Mouse (Mus musculus): ENCODE data around the gene Tjp3.
A peak's percentile ranks its signal among the peaks of the same experiment; 100 is the strongest.

The Tjp3 gene

DNA sequence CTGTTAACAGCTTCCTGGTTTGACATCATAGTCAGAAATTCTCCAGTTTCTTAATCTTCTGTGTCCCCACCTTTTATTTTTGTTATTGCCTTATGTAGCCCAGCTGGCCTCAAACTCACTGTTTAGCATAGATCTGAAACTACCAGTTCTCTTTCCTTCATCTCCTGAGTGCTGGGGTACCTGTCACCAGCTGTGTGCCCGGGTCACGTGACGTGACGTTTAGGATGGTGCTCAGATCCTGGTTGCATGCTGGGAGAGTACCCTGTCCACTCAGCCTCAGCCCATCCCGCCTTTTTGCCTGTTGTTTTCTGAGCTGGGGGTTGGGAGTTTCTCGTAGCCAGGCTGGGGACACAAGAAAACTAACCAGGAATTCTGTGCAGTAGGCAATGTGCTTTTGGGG lies 5.9 kb upstream of the Tjp3 start:
- no peak for DNase-seq

DNA sequence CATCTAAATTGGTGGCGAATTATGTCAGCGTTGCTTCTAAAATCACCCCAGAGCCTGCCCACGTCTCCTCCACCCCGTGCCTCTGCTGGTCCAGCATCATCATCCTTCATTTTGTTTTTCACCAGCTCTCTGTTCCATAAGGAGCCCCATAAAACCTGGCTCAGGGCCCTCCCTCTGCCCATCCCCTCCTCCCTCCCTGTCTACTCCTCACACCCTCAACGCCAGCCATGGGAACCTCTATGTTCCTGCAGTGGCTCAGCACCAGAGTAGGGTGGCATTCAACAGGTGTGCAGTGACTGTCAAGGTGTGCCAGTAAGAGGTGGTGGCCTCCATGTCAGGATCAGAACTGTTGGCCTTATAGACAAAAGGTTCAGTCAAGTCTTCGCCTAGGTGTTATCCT lies 3.8 kb upstream of the Tjp3 start:
- no peak for DNase-seq

DNA sequence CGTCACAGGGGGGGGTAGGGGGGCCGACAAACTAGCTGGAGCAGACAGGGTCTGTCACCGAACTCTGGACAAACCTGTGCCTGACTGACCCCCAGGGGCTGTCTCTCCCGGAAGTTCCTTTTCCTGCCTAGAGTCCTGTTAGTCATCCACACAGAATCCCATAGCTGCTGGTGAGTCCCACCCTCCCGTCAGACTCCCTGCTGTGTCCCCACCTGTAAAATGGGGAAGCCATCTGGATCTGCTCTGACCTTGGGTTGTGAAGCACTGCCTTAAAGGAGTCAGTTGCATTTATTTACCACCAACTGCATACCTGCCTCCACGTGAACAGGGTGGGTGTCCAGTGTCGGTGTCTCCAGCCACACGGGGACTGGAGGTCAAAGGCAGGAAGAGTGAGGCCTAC lies 3.1 kb upstream of the Tjp3 start:
- no peak for DNase-seq

DNA sequence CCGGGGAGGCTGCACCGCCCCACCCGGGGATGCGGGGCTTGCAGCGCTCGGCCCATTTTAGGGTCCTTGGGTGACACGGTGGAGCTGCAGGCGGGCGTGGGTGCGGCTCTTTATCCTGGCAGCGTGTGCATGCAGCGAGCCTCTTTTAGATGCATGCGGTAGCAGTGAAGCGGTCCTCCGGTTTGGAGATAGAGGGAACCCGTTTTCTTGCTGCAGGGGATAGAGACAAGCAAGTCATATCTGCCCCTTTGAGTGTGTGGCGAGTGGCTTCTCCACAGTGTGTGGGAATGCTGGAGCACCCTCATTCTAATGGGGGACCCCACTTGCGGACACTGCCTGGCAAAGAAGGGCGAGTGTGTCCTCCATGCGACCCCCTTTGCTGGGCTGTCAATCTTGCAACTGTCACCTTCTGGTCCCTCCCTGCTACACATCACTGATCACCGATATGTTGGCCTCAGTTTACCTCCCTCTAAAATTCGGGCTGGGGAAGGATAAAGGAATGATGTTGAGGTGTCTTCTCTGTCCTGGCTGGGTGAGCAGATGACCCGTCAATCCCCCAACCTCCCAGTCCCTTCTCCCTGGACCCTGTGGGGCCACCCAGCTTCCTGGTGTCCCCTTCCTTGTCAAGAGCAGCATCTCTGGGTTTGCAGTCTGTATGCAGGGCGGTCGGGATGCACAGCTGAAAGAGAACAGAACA lies 2.1 kb upstream of the Tjp3 start:
- peak; percentile 42 for DNase-seq

DNA sequence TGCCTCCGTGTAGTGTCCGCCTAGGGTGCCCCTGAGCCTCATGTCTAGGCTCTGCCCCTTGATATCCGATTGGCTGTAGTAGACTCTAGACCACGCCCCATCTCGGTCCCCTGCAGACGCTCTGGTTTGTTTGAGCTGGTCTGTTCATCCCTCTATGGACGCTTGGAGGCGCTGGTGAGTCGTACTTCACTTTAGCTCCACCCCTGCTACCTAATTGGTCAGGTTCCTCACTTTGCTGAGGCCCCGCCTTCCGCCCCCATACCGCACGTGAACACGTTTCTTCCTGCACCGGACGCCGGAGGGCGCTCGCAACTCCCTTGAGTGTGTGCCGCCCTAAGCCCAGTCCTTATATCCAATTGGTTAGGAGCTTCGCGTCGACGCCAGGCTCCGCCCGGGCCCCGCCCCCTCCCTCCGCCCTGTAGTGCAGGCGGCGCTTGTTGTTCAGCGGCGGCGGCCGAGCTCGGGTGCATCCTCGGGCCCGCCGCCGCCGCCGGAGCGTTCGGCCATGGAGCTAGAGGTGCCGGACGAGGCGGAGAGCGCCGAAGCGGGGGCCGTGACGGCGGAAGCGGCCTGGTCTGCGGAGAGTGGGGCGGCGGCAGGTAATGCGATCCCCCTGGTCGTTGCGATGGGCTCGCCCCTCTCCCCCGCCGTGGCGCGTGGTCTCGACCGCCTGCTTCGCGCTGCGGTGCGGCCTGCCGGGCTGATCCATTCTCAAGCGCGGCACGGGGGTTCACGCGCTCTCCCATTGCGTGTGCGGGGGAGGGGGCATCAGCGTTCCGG lies 1.4 kb upstream of the Tjp3 start, which contains the start of gene Pip5k1c:
Gene Pip5k1c (plus strand): TSS at position 410 of the 780 bp plus-strand sequence.
- DNase-seq: peak; percentile 100

DNA sequence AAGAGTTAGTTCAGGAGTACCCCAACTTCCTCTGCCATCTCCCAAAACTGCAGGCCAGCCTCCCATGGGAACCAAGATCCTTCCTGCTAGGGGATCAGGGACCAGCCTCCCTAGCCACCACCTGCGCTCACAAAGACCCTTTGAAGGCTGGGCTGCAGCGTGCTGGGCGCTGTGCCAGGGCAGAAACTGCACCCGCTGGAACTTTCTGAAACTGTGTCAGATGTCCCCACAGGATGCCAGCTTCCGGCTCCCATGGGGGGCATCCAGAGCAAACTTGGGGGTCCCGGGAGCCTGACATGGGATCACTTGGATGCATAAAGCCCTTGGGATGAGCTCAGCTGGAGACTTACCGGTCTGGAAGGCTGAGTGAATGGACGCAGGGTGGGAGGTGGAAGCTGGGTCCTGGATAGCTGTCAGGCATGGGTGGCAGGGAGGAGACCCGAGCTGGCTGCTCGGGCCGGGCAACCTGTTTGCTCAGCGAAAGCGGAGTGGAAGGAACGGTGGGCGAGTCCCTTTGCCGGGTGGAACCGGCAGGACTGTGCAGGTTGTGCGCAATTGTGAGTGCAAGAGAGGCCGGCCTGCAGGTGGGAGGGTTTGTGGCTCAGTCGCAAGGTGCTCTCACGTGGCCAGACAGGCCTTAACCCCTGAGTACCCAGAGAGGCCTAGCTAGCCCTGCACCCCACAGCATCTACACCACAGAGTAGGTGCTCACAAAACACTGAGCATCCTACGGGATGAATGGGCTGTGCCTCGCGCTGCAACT lies 502 bp downstream of the Tjp3 start:
- peak; percentile 75 for DNase-seq

DNA sequence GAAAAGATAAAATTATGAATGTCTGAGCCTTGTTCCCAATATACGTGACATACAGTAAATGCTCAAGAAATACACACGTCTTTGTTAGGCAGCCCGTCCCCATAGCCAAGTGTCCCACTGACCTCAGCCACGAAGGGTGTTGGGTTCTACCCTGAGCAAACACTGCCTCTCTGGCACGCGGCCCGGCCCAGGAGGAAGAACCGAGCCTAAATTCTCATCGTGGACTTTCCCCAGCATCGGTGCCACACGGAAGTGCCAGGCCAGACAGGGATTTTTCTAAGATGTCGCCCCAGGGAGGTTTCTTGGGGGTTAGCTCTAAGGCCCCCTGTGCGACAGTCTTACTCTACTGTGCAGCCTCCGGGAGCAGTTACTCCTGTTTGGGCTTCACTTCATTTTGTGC lies 1.6 kb downstream of the Tjp3 start:
- DNase-seq: peak; percentile 65

DNA sequence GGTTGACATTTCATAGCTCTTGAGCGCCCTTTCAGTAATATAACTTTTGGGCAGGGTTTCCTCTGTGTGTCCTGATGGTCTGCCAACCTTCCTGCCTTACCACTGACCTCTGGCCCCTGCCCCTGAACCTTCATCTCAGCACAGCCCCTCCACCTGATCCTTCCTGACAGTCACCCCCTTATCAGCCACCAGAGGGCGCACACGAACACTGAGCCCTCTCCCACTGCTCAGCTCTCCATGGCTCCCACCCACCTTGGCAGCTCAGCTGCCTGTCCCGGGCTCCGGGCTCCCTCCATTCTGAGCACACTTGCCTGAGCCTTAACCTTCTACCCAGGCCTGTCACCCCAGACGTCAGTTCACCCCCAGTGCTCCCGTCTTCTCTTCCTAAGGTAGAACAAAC lies 2.1 kb downstream of the Tjp3 start:
- DNase-seq: peak; percentile 59

DNA sequence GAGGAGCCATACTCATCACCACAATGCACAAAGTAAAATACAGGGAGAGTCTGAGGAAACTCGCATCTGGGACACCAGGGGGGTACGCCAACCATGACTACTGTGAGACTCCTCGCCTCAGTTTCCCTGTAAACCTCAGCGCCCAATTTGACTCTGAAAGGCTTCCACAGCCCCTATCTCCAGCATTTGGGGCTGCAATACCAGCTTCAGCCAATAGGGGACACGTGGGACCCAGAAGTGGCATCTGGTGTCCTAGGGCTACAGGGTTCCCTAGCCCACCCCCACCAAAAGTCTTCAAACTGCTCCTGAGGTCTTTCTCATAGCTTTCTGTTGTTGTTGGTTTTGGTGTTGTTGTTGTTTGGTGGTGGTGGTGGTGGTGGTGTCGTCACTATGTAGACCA lies 2.8 kb downstream of the Tjp3 start:
- no peak for DNase-seq

DNA sequence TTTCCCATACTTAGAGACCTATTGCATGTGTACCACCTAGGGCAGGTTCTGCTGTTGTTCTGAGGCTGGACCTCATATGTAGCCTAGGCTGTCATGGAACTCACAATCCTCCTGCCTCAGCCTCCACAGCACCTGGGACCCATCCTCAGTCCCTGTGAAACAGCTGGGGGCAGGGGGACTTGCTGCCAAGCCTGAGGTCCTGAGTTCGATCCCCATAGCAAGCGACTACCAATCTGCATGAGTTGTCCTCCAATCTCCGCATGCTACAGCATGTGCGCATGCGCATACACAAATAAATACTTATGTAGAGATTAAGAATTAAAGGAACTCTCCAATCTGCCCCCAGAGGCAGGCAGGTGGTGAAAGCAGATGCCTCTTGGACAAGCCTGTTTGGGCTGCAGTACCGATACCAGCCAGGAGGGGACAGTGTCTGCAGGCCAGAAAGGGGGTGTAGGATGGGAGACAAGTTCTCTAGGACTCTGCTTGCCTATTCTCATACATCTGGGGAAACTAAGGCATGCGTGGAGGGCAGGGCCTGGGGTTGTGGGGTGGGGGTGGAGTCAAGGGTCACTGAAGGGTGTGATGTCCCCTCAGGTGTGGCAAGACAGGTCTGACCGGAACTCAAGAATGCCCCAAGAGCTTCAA lies 3.7 kb downstream of the Tjp3 start:
- no peak for DNase-seq

DNA sequence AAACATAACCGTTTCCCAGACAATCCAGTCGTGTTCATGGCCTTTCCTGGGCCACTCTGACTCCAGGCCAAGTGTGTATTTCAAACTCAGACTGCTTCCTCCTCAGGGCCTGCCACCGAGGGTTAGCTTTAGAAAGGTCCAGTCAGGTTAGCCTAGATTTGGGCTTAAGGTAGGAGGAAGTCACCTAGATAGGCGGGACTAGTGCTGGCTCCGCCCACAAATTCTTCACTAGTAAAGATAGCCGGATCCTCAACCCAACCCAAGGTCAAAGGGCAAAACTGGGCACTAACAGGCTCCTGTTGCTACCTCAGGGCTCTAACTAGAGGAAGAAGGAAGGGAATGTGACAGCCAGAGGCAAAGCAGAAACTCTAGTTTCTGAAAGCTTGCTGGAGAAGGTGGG lies 4.8 kb downstream of the Tjp3 start:
- peak; percentile 73 for DNase-seq

DNA sequence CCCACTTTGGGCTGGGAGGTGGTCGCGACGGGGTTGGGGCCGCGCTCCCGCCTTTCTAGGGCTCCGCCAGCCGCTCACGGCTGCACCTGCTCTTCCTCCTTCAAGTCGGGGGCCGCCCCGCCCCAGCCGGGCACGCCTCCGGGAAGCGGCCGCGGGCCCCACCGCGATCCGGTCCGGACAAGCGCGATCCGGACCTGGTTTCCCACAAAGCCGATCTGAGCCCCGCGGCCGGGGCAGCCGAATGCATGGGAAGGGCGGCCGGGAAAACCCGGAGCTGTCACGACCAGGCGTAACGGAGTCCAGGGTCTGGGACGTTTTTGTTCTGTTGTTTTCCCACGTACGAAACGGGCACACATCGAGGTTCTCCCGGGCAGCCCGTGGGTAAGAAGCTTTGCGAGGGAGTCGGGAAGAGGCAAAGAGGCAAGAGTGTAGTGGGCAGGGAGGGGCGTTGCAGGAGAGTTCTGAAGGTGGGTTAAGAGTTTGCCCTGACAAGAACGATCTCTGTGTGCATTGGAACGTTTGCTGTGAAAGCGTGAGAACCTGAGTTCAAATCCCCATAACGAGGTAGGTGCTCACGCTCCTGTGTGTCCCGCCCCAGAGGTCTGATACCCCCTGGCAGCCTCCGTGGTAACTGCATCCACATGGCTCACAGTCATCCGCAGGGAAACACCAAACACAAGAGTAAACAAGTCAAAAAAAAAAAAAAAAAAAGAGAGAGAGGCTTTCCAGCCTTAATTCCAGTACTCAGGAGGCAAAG lies 5.5 kb downstream of the Tjp3 start:
- DNase-seq: peak; percentile 85

DNA sequence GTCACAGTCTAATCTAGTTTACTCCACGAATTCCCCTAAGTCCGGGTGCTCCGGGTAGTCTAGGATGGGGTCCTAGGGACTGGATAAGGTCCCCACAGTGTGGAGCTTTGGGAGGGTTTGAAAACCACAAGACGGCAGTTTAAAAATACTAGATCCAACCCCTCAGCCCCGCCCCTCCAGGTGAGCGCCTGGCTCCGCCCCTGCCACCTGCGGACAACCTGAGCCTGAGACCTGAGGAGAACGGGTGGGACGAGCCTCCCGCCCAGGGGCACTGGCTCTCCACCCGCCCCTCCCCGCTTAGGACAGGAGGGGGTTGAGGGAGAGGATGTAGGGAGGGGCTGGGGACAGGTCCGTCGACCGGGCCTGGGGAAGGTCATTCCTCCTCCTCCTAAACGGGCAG lies 6.7 kb downstream of the Tjp3 start:
- peak; percentile 83 for DNase-seq

DNA sequence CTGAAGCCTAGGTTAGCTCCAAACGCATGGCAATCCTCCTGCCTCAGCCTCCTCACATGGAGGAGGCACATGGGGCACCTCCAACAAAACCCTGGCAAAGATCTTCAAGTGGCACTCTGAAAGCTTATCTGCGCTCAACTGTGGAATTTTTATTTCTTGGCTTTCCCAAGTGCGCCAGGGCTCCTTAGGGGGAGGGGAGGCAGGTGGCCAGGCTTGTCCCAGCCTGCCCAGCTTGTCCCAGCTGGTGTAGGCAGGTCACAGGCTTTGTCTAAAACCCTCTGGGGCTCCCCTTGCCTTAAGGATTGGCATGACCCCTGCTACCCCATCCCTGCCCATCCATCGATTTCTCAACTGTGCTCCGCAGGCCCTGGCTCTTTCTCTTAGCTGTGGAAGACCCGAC lies 7.2 kb downstream of the Tjp3 start:
- DNase-seq: peak; percentile 61

DNA sequence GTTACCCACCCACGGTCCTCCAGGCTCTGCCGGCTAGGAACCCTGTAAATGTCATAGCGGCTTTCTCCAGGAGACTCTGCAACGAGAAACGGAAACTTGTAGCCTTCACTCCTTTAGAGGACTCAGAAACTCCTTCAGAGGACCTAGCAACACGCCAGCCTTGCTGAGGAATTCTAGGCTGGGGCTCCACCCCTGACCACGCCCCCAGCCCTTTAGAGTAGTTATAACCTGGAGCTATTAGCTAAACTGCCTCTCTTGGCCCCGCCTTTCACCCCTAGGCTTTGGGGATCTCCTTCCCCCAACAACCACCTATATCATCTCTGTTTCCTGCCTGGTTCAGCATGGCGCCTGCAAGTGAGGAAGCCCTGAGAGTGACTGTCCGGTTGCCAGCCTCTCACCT lies 11.9 kb downstream of the Tjp3 start:
- DNase-seq: no peak

DNA sequence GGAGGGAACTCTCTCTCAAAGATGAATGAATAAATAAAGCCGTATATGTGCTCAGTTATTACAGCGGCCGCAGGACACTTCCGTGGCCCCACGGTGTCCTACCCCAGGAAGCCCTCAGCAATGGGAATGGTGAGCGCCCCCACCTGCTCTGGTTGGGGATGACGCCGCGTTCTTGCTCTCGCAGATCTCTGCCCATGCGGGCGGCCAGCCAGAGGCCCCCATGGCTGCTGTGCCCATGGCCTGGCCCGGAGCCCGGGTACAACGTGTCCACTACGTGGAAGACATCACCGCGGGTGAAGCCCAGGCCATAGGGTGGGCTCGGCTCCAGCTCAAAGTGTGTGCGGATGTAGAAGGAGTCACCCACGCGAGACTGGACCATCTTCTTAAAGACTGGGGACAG lies 13.7 kb downstream of the Tjp3 start:
- no peak for DNase-seq

DNA sequence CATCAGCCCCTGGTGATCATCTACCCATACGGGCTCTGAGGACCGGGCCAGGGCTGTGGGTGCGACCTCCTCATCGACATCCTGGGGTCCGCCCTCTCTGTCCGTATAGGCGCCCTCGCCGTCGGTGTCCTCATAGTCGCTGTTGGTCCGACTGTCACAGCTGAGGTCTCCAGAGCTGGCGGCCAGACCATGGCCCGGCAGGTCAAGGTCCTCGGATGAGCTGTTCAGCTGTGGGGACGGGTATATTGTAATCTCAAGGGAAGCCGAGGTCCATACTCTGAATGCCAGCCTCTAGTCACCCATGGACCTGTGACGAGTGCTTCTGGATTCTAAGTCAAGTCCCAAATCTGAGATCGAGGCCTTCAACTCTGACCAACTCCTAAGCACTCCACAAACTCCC lies 17.5 kb downstream of the Tjp3 start:
- no peak for DNase-seq

DNA sequence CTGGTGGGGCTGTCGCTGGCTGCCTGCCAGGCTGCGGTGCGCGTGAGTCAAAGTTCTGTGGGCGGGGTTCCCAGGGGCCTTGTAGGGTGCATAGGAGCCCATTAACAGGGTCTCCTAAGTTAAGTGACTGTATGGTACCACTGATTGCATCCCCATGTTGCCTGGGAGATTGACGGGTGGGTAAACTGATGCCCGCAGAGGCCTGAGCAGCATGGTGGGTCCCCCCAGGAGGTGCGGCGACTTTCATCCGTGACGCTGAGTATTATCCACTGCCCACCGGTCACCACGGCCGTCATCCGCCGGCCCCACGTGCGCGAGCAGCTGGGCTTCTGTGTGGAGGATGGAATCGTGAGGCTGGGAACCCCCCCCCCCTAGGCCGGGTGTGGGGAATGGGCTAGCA lies 19.0 kb downstream of the Tjp3 start:
- DNase-seq: no peak

DNA sequence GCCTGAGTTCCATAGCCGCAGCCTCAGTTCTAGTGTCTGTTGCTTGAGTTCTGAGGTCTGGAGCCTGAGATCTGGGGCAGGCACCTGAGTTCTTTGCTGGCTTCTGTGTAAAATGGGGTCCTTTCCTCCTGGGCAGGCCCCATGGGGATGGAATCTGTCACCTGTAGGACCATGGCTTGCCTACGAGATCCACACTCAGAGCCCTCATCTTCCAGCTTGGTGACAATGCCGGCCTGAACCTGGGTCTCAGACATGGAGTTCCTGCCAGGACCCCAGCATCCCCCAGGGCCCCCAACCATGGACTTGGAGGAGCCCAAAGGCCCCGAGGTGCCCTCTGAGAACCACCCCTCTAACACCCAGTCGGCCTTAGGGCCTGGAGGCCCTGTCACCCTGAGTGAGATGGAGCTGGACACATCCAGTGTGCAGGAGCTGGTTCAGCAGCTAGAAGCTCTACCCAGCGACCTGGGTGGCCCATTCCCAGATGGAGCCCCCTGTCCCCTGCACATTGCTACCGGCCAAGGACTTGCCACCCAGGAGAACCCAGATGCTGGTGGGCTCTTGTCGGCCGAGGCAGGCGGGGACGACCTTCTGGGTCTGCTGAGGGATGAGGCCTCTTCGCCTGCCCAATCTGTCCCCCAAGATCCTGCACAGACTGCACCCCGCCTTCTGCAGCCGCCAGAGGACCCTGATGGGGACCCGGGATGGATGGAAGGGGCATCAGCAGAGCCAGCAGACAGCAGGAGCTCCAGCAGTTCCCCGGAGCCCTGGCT lies 22.6 kb downstream of the Tjp3 start:
- DNase-seq: no peak

DNA sequence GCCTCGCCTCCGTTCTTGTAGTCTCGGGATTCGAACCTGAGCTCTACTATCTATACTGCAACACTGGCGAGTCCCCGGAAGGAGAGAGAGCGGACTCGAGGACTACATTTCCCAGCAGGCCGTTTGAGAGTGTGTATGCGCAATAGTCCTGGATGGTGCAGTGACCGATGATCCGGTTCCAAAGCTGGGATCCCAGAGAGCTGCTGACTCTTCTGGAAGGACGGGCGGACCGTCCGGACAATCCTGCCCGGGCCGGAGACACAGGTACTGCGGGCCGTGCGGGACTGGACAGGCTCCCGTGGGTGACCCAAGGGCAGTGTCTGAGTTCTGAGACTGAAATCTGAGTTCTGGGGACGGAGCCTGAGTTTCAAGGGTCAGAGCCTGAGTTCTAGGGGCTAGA lies 23.3 kb downstream of the Tjp3 start:
- peak; percentile 93 for DNase-seq

DNA sequence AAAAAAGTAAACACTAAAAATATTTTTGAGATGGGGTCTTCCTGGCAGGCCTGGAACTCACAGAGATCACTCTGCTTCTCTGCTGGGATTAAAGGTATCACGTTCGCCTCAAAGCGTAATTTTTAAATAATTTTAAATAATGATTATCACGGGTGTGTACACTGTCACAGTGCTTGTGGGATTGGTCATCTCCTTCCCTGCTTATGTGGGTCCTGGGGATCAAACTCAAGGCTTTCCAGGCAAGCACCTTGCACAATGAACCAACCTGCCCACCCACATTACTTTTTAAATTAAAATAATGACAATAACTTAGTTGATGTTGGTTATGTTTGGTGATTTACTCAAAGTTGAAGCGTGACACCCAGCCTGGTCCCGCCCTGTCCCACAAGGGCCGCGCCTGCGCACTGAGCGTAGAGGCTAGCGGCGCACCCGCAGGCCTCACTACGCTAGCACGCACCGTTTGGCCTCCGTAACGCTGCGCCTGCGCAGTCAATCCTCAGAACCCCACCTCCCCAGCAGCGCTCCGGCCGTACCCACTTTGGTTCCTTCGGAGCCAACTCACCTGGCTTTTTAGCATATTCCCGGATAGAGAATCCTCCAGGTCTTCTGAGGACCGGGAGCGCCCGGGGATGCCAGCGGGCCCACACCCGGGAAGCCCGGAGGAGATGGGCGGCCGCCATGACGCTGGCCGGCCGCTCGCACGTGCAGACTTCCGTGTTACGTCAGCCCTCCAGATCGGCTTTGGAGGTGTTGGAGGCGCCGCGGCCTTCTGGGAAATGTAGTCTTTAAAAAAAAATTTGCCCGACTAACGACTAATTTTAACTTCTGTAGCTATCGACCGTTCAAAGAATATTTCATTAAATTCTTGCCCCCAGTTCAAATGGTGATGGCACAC lies 24.9 kb downstream of the Tjp3 start, which contains the start of the genes Mrpl54 and Apba3:
Gene Mrpl54 (minus strand): TSS at position 724 of the 895 bp plus-strand sequence.
Gene Apba3 (plus strand): TSS at position 750 of the 895 bp plus-strand sequence.
- DNase-seq: peak; percentile 96
